Mouse (Mus musculus) cerebellum, adult 18-20 months (tissue): Measurements from ENCODE around the gene Car10.
A peak's percentile ranks its signal among the peaks of the same experiment; 100 is the strongest.

Source experiments
- DNase-seq, 2 experiments: peaks; one replicate each; pipeline ENCODE4 v3.0.0; 2021

The Car10 gene

DNA sequence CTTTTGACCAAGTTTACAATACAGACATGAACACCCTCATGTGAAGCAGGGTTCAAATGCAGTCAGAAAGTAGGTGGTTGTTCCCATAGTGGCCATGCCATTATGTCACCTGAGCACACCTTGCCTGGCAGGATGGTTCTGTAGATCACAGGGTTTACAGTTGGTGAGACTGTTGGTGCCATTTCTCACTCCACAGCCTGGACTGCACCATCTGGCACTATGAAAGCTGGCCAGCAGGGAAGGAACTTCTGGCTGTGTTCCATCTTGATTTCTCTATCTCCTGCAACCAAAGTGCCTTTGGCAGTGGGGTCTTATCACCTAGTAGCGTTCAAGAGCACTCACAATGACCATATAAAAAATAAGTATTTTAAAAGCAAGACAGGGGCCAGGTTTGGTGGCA is 303.3 kb downstream of the Car10 start:
- DNase-seq, result peak; percentile 64 to 67

GRCm38 (mm10) chr11:93407981-93408380 is 310.2 kb downstream of the Car10 start:
- no peak for DNase-seq

DNA sequence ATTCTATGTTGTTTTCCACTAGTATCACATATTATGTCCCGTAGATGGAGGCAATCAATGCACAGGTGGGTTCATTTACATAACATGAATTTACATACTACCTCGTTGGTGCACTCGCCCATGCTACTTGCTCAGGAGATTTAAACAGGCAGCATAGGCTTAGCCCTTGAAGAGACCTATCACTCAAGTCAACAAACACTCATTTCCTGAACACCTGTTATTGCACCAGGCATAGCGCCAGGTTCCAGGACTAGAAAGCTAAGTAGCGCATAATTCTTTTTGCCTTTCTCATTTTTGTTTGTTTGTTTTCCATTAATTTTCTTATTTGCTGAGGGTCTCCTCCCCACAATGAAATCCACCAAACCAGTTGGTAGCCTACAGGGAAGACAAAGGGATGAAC is 333.7 kb downstream of the Car10 start:
- peak; percentile 78 to 83 for DNase-seq

DNA sequence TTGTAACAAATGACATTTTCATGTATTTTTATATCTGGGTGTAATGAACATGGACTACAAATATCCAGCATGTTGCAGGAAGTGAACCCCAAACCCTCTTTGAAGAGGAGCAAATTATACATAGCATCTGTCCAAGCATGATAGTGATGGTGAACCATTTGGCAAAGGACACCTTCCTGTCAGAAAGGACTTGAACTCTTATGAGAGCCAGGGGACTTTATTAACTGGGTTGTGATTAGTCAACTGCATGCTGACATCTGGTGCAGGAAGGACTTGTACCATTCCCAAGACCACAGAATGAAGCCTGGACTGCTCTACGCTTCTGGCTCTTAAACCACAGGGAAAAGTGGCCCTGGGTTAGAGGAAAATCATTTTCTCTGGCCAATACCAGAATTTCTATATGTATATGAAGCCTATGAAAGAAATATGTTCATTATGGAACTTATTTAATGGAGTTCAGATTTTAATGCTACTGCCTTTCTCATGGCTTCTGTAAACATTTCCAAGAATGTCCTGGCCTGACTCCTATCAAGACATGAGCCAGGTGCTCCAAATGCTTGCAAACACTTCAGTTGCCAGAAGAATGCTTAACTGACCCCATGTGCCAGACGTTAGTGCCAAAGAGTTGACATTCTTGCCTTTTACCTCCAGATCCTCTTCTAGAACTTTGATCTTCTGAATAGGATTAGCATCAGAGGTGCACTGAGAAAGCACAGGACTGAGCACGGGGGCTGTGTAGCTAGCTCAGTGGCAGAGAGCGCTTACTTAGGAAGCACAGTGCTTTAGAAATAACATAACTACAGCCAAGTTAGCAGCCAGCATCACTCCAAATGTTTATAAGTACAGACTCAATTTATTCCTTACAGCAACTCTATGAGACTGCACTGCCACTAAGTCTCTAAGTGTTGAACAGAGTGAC is 337.4 kb downstream of the Car10 start:
- DNase-seq, result peak; percentile 28 to 41

DNA sequence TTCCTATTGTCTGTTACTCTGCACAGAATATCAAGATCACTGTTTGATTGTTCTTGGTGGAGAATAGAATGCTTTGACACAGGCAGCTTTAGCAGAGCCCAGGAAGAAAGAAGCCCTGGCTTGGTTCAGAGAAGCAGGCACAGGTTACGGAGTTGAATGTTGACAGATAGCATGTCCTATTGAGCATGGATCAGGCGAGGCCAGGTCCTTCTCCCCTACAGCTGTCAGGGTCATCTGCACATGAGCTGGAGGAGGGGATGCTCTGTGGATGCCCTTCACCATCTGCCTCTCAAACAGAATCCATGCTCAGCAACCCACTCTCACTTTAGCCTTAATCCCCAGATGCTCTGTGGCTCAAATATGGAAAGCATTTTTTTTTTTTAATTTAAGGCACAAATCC is 339.1 kb downstream of the Car10 start:
- no peak for DNase-seq

- no peak for DNase-seq
Observed at GRCm38 (mm10) chr11:93440466-93440865, 342.6 kb downstream of the Car10 start.

- DNase-seq, result peak; percentile 41 to 53
Observed at GRCm38 (mm10) chr11:93443777-93444176, 345.9 kb downstream of the Car10 start.

DNA sequence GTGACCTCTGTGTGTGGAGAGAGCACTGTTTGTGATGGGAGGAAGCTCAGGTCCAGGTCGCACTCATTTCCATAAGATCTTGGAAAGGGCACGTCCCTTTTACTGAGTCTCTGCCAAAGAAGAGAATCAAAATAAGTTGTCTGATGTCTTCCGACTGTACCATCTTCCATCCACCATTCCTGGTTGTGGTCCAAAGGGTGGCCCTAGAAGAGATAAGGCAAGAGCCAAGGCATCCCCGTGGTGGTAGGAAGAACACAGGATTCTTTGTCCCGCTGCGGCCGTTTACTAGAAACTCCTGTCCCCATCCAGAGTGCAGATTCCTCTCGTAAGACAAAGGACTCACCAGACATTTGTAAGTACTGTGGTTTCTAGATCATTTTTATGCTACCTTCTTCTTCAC is 346.9 kb downstream of the Car10 start:
- no peak for DNase-seq

DNA sequence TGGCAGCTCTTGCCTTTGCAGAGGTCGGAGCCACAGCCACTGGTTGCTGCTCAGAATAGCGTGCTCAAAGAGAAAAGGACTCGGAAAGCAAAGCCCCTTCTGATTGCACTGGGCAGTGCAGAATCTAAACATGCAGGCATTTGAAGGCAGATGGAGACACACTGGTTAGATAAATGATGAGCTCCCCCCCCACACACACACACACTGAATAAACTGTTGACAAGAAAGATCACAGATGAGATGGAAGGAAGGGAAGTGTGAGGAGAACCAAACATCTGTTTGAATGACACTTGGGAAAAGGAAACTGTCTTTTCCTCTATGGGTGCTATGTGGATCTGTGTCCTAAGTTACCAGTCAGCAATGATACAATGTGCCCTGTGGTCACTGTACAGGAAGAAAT is 349.7 kb downstream of the Car10 start:
- no peak for DNase-seq

DNA sequence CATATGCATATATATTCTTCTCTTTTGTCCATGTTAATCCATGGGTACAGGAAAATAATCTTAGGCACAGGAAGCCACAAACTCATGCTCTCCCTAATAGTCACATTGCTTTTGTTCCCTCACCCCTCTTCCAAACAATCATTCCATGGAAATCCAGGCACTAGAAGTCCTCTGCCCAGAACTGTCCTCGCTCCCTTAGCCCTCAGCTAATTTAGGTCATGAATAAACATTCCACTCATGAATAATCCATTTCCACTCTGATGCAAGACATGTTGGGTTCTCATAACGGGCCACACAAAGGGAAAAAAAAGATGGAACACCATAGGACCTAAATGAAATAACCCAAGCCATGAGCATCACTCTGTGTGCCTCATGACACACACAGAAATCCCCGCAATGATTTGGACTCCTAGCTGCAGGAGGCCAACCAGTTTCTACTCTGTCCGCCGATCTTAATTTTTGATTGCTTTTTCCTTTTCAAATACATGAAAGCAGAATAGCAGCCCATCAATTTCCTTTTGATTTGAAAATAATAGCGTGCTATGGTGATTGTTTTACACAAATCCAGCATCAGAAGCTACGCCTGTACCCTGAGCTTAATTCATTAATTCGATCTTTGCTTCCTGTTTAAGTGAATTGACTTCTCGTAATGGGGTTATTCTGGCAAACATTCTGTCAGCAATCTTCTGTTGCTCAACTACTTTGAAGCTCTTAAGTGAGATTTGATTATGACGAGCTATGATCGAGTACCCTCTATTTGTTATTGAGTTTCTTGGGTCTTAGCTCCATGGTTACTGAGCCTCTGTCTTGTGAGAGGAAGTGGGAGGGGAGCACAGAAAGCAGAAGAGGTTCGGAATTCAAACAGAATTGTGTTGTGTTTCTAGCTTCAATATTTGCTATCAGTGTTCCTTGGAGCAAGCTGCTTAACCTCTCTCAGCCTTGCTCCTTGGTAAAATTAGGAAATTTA is 350.7 kb downstream of the Car10 start:
- DNase-seq, result no peak

GRCm38 (mm10) chr11:93450535-93450934 is 352.7 kb downstream of the Car10 start:
- DNase-seq, result no peak

DNA sequence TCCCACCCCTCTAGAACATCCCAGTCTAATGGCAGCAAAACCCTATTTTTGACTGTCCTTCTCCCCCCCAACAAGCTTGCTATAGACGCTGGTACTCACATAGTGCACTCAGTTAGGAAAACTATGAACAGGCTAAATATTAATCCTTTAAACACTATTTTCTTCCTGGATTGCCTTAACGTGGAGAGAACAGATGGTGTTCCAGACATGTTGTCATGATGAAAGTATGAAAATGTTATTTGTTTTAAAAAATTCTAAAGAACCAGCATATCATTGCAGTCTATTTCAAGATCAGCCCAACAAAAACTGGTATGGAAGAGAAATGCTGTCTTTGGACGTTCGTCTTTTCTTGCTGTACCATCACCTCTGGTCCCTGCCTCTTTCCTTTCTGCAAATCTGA is 368.4 kb downstream of the Car10 start:
- no peak for DNase-seq

- no peak for DNase-seq
Observed at GRCm38 (mm10) chr11:93467711-93468110, 369.9 kb downstream of the Car10 start.

DNA sequence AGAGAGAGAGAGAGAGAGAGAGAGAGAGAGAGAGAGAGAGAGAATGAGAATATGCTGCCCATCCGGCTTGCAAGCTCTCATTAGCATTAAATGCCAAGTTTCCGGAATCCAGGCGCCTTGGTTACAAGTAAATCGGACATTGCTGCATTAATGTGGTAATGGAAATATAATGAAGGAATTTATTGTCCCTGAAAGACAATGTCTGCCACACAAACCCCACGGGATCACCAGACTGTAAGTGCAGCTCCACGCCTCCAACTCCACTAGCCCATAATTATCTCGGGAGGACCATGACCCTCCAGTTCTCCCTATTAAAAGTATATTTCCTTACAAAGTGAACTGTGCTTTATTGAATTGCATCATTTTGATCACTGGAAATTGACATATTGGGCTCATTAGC is 372.9 kb downstream of the Car10 start:
- DNase-seq, result no peak

GRCm38 (mm10) chr11:93471573-93472179 is 373.8 kb downstream of the Car10 start:
- peak; percentile 97 for DNase-seq

DNA sequence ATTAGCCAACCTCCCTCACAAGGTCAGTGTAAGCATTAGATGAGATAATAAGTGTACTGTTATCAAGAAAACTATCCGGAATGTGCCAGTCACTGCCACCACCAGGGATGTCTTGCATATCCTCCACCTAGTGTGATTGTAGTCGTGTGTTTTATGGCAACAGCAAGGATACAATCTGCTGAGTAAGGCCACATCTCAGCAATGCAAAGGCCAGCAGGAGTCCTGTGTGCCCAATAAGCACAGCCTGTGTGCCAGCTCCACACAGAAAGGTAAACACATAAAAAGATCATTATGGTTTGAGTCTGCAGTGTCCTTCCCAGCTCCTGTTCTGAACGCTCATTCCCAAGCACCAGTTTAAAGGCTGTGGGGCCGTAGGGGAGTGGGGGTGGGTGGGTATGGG is 386.8 kb downstream of the Car10 start:
- peak in 1 of 2 experiments; percentile 33 for DNase-seq

DNA sequence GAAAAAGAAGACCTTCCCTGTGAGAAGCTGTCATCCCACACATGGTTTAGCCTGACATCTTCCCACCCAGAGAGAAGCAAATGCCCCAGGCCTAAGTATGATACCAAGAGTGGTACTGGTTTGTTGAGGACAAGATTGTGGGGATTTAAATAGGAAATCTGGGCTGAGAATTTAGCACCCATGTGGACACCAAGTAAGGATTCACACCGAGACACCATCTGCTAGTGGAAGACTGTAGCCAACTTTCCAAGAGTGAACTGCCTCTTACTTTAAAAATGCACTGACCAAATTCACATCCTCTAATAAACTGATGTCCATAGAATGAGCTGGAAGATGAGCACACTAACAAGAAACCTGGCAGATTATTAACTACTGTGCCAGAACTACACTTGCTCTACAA is 389.2 kb downstream of the Car10 start:
- DNase-seq, result peak; percentile 79 to 80

GRCm38 (mm10) chr11:93487913-93488604 is 390.2 kb downstream of the Car10 start:
- no peak for DNase-seq

DNA sequence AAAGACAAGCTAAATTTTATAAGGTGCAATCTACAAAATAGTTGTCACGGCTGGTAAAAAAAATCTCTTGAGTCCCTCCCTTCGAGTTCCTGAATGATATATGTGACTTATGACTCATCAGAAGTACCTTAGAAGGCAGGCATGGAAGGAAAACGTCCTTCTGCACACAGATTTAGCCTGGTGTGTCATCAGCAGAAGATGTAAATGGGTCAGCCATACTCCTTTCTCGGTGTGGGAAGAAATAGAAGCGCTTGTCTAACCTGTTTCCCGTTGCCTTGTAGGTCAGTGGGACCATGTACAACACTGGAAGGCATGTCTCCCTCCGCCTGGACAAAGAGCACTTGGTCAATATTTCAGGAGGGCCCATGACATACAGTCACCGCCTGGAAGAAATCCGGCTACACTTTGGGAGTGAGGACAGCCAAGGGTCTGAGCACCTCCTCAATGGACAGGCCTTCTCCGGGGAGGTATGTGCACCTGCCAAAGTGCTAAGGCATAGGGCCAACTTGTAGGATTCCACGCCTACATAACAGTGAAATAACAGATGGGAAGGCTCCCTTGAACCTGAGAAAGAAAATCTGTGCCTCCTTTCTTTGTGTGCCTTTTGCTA is 392.5 kb downstream of the Car10 start:
- peak; percentile 90 to 94 for DNase-seq

GRCm38 (mm10) chr11:93497896-93498295 is 400.1 kb downstream of the Car10 start:
- DNase-seq, result no peak

GRCm38 (mm10) chr11:93500442-93500841 is 402.6 kb downstream of the Car10 start:
- no peak for DNase-seq

DNA sequence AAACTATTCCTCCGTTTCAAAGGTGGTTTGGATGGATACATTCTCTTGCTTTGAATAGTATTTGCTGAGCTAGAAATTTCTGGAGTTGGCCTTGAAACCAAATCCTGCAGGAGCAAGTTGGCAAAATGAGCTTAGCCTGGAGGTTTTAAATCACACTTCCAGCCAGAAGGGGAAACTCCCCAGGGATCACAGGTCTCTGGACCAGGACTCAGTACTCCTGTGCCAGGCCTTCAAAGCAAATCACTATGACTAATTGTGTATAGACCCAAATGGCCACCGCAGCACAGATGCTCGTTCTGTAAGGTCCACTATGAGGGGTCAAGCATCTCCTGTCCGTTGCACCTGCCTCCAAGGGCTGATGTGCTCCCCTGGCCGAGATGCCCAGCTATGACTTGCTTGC is 403.8 kb downstream of the Car10 start:
- peak; percentile 48 to 57 for DNase-seq
